Mouse (Mus musculus) gastrocnemius, postnatal 14 days (tissue): ENCODE measurements around the gene Chpf. TPM values are rescaled to one million over a fixed set of nuclear protein-coding genes. Genes with fewer than 3 reads are reported as not detected.
A peak's percentile ranks its signal among the peaks of the same experiment; 100 is the strongest.

Source experiments
- DNase-seq: peaks from one replicate; pipeline ENCODE4 v3.0.0; 2021; ENCODE audit warnings: mixed read lengths
- intact Hi-C: fragments of 180-260 bp; cut with DNase I; formaldehyde crosslinking; loops from one replicate; pipeline ENCODE4 v1.15.1; 2025; ENCODE audit warnings: low total_unique reads
- total RNA-seq, 2 experiments: library from RNA; stranded (reverse); gene quantifications; 2 replicates each; pipeline ENCODE4 v1.2.3; 2021

Chpf gene
- total RNA-seq, 2 experiments from 2014 or later, result 14.9 to 20.7 TPM

- peak; percentile 83 for DNase-seq
- intact Hi-C loops, result loop anchor here (2.0 kb wide), 1 partner anchor 21 kb away; no protein-coding TSS in a partner anchor
Observed at GRCm38 (mm10) chr1:75445751-75446611, 33.1 kb downstream of the Chpf start.

- DNase-seq, result no peak
- intact Hi-C loops, result loop anchor here (2.0 kb wide), 1 partner anchor 22 kb away; no protein-coding TSS in a partner anchor
Observed at GRCm38 (mm10) chr1:75445141-75445701, 33.9 kb downstream of the Chpf start.

- intact Hi-C loops, result loop anchor here (2.0 kb wide), 1 partner anchor 23 kb away; no protein-coding TSS in a partner anchor
- DNase-seq, result no peak
Observed at GRCm38 (mm10) chr1:75444208-75444607, 34.9 kb downstream of the Chpf start.

- DNase-seq, result no peak
- intact Hi-C loops, result loop anchor here (2.0 kb wide), 1 partner anchor 23 kb away; no protein-coding TSS in a partner anchor
Observed at GRCm38 (mm10) chr1:75443247-75444024, 35.7 kb downstream of the Chpf start.

- intact Hi-C loops, result no loop called here
- no peak for DNase-seq
Observed at GRCm38 (mm10) chr1:75442811-75443210, 36.3 kb downstream of the Chpf start.

GRCm38 (mm10) chr1:75442171-75442570 is 36.9 kb downstream of the Chpf start:
- intact Hi-C loops, result no loop called here
- DNase-seq, result no peak

- no peak for DNase-seq
- intact Hi-C loops, result no loop called here
Observed at GRCm38 (mm10) chr1:75441471-75441996, 37.6 kb downstream of the Chpf start.

- intact Hi-C loops, result no loop called here
- no peak for DNase-seq
Observed at GRCm38 (mm10) chr1:75440661-75441060, 38.4 kb downstream of the Chpf start.

- intact Hi-C loops, result no loop called here
- no peak for DNase-seq
Observed at GRCm38 (mm10) chr1:75438782-75439181, 40.3 kb downstream of the Chpf start.

- intact Hi-C loops, result no loop called here
Observed at GRCm38 (mm10) chr1:75435475-75436328, 43.4 kb downstream of the Chpf start, which contains the start of gene Gmppa. Gene Gmppa (plus strand): TSS chr1:75435930.

GRCm38 (mm10) chr1:75425796-75426471 is 53.2 kb downstream of the Chpf start:
- no peak for DNase-seq
- intact Hi-C loops, result no loop called here

More at GRCm38 (mm10) chr1:75435475-75436328, 43.4 kb downstream of the Chpf start, which contains the start of gene Gmppa:
- DNase-seq, result peak; percentile 84

Other genes starting within 250 kb of the Chpf start
- gene A630095N17Rik, start 247.2 kb downstream of the Chpf start, total RNA-seq, result not detected
- 10 to 100 TPM; 32.4 to 33.2 TPM for gene Dnajb2, start 242.9 kb downstream of the Chpf start, total RNA-seq
- under 1 TPM; 0.08 to 0.13 TPM for gene Ptprn, start 214.8 kb downstream of the Chpf start, total RNA-seq
- gene Resp18, start 200.9 kb downstream of the Chpf start, total RNA-seq, result not detected
- 10 to 100 TPM; 52.7 to 54.6 TPM for gene Dnpep, start 161.3 kb downstream of the Chpf start, total RNA-seq
- 1,000 to 10,000 TPM; 1,553 to 1,562 TPM for gene Des, start 119.0 kb downstream of the Chpf start, total RNA-seq
- 100 to 1,000 TPM; 167 to 173 TPM for gene Speg, start 104.0 kb downstream of the Chpf start, total RNA-seq
- gene Gmppa, start 43.4 kb downstream of the Chpf start, total RNA-seq, result 10 to 100 TPM; 34.5 to 38.7 TPM
- not detected for gene Asic4, start 28.9 kb downstream of the Chpf start, total RNA-seq
- under 1 TPM; 0.09 to 0.25 TPM for gene Tmem198, start 225 bp upstream of the Chpf start, total RNA-seq
- 10 to 100 TPM; 65.6 to 69.5 TPM for gene Obsl1, start 27.1 kb upstream of the Chpf start, total RNA-seq
- gene Inha, start 27.8 kb upstream of the Chpf start, total RNA-seq, result 1 to 10 TPM; 6.5 to 7.7 TPM
- 1 to 10 TPM; 5.5 to 6.3 TPM for gene Stk11ip, start 42.2 kb upstream of the Chpf start, total RNA-seq
- 1 to 10 TPM; 5.2 to 6.2 TPM for gene Slc4a3, start 67.0 kb upstream of the Chpf start, total RNA-seq